Mouse (Mus musculus): ENCODE data around the gene Hal. TPM values are rescaled to one million over a fixed set of nuclear protein-coding genes. Genes with fewer than 3 reads are reported as not detected.

The Hal gene
- polyA plus RNA-seq, 1 experiment from 2014 or later: 0.14 TPM

DNA sequence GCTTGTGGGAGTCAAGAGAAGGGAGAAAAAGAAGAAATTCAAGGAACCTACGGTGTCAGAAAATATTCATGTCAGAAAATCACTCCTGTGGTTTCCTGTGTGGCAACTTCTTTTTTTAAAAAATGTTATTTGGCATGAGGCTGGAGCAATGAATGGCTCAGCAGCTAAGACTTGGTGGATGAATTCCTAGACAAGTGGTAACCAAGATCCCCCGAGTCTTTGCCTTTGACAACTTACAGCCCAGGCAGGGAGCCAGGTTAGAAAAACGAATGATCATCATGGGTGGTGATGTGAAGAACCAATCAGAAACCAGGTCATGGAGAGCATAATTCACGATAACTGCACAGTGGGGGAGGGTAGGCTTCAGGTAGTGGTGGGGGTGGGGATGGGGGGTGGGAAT lies 32.4 kb downstream of the Hal start:
- no peaks in the 10 kb centered on the region for H3K27me3 ChIP-seq (ENCODE audit: control insufficient read depth, insufficient read depth, low read depth, low read length)
- no peak overlapping the region for H3K4me3 ChIP-seq (ENCODE audit: low read length)
- ATAC-seq (ENCODE audit: low read depth): no peak
- H3K9me3 ChIP-seq (ENCODE audit: control insufficient read depth, low read length): no peaks in the 10 kb centered on the region
- no peak overlapping the region for H3K4me2 ChIP-seq (ENCODE audit: low read depth, low read length)
- H3K4me1 ChIP-seq (replicated peaks; ENCODE audit: control insufficient read depth, insufficient read depth, low read length): peaks cover 5% of the 10 kb centered on the region; the same call in 1 of the 2 replicates
- 51% methylated on average over 4 of the region's 4 CpGs for WGBS
- no peaks in the 10 kb centered on the region for H3K36me3 ChIP-seq (ENCODE audit: control insufficient read depth, insufficient read depth, low read length)
- no peak overlapping the region for H3K9ac ChIP-seq (ENCODE audit: low read length)
- no peak overlapping the region for H3K27ac ChIP-seq (ENCODE audit: low read length)

DNA sequence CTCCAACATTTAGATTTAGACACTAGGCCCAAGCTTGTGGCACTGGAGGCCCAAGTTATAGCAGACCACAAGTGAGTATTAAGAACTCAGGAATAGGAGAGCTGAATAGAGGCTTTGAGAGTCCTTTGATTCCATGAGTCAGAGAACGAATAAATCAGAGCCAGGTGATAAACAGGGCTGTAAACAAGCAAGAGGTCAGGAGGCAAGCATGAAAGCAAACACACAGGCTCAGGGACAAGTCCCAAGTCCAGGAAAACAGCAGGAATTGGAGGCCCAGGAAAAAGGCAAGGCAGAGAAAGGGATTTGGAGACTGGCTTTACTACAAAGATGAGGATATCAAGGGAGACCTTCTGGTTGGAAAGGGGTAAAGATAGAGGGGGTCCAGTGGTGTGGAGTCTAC lies 36.8 kb downstream of the Hal start:
- Histone ChIP-seq H3K4me3 (ENCODE audit: low read length) (no peak overlapping the region), H3K9me3 (ENCODE audit: control insufficient read depth, low read length) (no peaks in the 10 kb centered on the region), H3K27ac (ENCODE audit: low read length) (no peak overlapping the region), H3K9ac (ENCODE audit: low read length) (no peak overlapping the region), H3K4me1 (replicated peaks; ENCODE audit: control insufficient read depth, insufficient read depth, low read length) (no peaks in the 10 kb centered on the region), H3K27me3 (ENCODE audit: control insufficient read depth, insufficient read depth, low read depth, low read length) (no peaks in the 10 kb centered on the region), H3K36me3 (ENCODE audit: control insufficient read depth, insufficient read depth, low read length) (no peaks in the 10 kb centered on the region), H3K4me2 (ENCODE audit: low read depth, low read length) (no peak overlapping the region)
- ATAC-seq (ENCODE audit: low read depth): no peak
- WGBS: 88% methylated on average over 1 of the region's 1 CpGs

DNA sequence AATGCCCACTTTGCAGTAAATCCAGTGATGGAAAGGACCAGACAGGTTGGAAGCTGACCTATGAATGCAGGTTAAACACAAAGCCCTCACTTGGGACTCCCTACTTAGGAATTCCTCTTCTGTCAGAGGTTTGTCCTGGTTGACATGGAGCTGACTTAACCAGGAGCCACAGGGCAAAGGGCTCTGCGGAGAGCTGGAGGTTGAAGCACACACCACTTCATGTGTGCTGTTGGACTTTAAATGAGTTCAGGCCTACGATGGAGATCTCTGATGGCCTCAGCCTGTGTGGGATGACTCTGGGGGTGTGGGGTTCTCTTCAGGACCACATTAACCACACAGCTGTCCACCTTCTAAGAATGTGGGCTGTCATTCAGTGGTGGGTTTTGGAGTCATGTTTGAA lies 49.7 kb downstream of the Hal start:
- H3K36me3 ChIP-seq (ENCODE audit: control insufficient read depth, insufficient read depth, low read length): no peaks in the 10 kb centered on the region
- H3K4me3 ChIP-seq (ENCODE audit: low read length): no peak overlapping the region
- H3K4me2 ChIP-seq (ENCODE audit: low read depth, low read length): no peak overlapping the region
- H3K27ac ChIP-seq (ENCODE audit: low read length): no peak overlapping the region
- H3K9me3 ChIP-seq (ENCODE audit: control insufficient read depth, low read length): no peaks in the 10 kb centered on the region
- H3K27me3 ChIP-seq (ENCODE audit: control insufficient read depth, insufficient read depth, low read depth, low read length): peaks cover 6% of the 10 kb centered on the region; the same call in 1 of the 2 replicates
- peaks cover 6% of the 10 kb centered on the region for H3K4me1 ChIP-seq (replicated peaks; ENCODE audit: control insufficient read depth, insufficient read depth, low read length)
- H3K9ac ChIP-seq (ENCODE audit: low read length): no peak overlapping the region
- no peak for ATAC-seq (ENCODE audit: low read depth)
- whole genome bisulfite sequencing: 67% methylated on average over 2 of the region's 2 CpGs

GRCm38 (mm10) chr10:93538818-93539217 lies 50.2 kb downstream of the Hal start:
- Histone ChIP-seq H3K27me3 (ENCODE audit: control insufficient read depth, insufficient read depth, low read depth, low read length) (peaks cover 6% of the 10 kb centered on the region; the same call in 1 of the 2 replicates), H3K4me1 (replicated peaks; ENCODE audit: control insufficient read depth, insufficient read depth, low read length) (peaks cover 6% of the 10 kb centered on the region), H3K9ac (ENCODE audit: low read length) (no peak overlapping the region), H3K4me3 (ENCODE audit: low read length) (no peak overlapping the region), H3K27ac (ENCODE audit: low read length) (no peak overlapping the region), H3K36me3 (ENCODE audit: control insufficient read depth, insufficient read depth, low read length) (no peaks in the 10 kb centered on the region), H3K4me2 (ENCODE audit: low read depth, low read length) (no peak overlapping the region), H3K9me3 (ENCODE audit: control insufficient read depth, low read length) (no peaks in the 10 kb centered on the region)
- no peak for ATAC-seq (ENCODE audit: low read depth)
- WGBS: 46% methylated on average over 6 of the region's 6 CpGs

DNA sequence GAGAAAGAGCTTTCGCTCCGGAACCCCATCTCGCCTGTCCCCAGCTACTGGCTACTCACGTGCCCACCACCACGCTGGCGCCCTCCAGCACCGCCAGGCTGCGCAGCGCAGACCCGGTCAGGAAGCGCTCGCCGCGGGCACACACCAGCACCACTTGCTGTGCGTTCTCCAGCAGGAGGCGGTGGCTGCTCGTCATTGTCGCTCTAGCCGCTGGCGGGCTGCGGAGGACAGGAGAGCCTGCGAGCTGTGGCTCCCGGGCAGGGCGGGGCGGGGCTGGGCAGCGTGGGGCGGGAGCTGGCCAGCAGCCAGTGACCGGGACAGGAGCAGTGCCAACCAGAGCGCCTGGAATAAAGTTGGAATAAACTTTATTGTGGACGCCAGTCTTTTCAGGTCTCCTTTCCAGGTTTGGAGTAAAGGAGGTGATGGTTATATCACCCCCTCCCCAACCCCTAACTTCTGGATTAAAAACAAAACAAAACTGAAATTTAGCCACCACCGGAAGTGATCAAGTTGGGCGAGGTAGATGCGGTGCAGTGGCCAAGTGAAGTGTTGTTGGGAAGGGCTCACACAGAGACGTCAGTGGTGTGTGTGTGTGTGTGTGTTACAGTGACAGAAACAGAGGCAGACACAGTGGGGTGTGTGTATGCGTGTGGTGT lies 51.3 kb downstream of the Hal start, which contains the start of gene Amdhd1:
Amdhd1 (minus strand) TSS at position 259 of the 656 bp plus-strand sequence.
- peak; percentile 97 for ATAC-seq (ENCODE audit: low read depth)
- WGBS: 2% methylated on average over 35 of the region's 35 CpGs

GRCm38 (mm10) chr10:93540431-93541210 lies 52.1 kb downstream of the Hal start, which contains the start of gene Ccdc38:
Gene Ccdc38, plus strand, starts transcription at chr10:93540632.
- no peaks in the 10 kb centered on the region for H3K9me3 ChIP-seq (ENCODE audit: control insufficient read depth, low read length)
- peaks cover 6% of the 10 kb centered on the region for H3K4me1 ChIP-seq (replicated peaks; ENCODE audit: control insufficient read depth, insufficient read depth, low read length)
- peak; percentile 19; the same call in 1 of the 2 replicates for ATAC-seq (ENCODE audit: low read depth)
- no peaks in the 10 kb centered on the region; the same call in 1 of the 2 replicates for H3K27me3 ChIP-seq (ENCODE audit: control insufficient read depth, insufficient read depth, low read depth, low read length)
- H3K9ac ChIP-seq (ENCODE audit: low read length): peak within 1 kb of the TSS; percentile 49
- 54% methylated on average over 17 of the region's 17 CpGs for WGBS
- peak within 1 kb of the TSS; percentile 82 for H3K4me2 ChIP-seq (ENCODE audit: low read depth, low read length)
- H3K4me3 ChIP-seq (ENCODE audit: low read length): peak within 1 kb of the TSS; percentile 50
- H3K36me3 ChIP-seq (ENCODE audit: control insufficient read depth, insufficient read depth, low read length): no peaks in the 10 kb centered on the region
- peak within 1 kb of the TSS; percentile 41 for H3K27ac ChIP-seq (ENCODE audit: low read length)

More for the DNA sequence above, 51.3 kb downstream of the Hal start, which contains the start of gene Amdhd1:
- H3K36me3 ChIP-seq (ENCODE audit: control insufficient read depth, insufficient read depth, low read length): no peaks in the 10 kb centered on the region
- H3K4me3 ChIP-seq (ENCODE audit: low read length): peak within 1 kb of the TSS; percentile 50
- peak within 1 kb of the TSS; percentile 41 for H3K27ac ChIP-seq (ENCODE audit: low read length)
- H3K27me3 ChIP-seq (ENCODE audit: control insufficient read depth, insufficient read depth, low read depth, low read length): peaks cover 5% of the 10 kb centered on the region; the same call in 1 of the 2 replicates
- H3K9ac ChIP-seq (ENCODE audit: low read length): peak within 1 kb of the TSS; percentile 49
- peaks cover 6% of the 10 kb centered on the region for H3K4me1 ChIP-seq (replicated peaks; ENCODE audit: control insufficient read depth, insufficient read depth, low read length)
- H3K9me3 ChIP-seq (ENCODE audit: control insufficient read depth, low read length): no peaks in the 10 kb centered on the region
- peak within 1 kb of the TSS; percentile 82 for H3K4me2 ChIP-seq (ENCODE audit: low read depth, low read length)

DNA sequence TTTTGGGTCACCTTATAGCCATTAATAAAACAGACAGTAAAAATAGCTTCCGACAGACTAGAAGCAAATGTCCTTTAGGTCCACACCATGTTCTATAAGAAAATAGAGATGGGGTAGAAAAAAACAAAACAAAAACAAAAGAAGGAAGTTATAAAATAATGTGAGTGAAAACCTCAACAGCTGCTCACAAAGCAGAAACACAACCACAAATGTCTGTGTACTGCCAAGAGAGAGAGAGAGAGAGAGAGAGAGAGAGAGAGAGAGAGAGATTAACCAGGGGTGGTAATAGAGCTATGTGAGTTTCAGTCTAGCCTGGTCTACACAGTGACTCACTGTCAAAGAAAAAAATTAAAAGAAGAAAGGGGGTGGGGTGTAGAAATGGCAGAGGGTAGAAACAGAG lies 53.0 kb downstream of the Hal start:
- no peak overlapping the region for H3K27ac ChIP-seq (ENCODE audit: low read length)

GRCm38 (mm10) chr10:93542356-93542755 lies 53.8 kb downstream of the Hal start:
- Histone ChIP-seq H3K4me1 (replicated peaks; ENCODE audit: control insufficient read depth, insufficient read depth, low read length) (peaks cover 6% of the 10 kb centered on the region), H3K4me3 (ENCODE audit: low read length) (no peak overlapping the region), H3K27ac (ENCODE audit: low read length) (no peak overlapping the region), H3K27me3 (ENCODE audit: control insufficient read depth, insufficient read depth, low read depth, low read length) (no peaks in the 10 kb centered on the region; the same call in 1 of the 2 replicates), H3K9ac (ENCODE audit: low read length) (no peak overlapping the region), H3K9me3 (ENCODE audit: control insufficient read depth, low read length) (no peaks in the 10 kb centered on the region), H3K36me3 (ENCODE audit: control insufficient read depth, insufficient read depth, low read length) (no peaks in the 10 kb centered on the region), H3K4me2 (ENCODE audit: low read depth, low read length) (no peak overlapping the region)
- no peak for ATAC-seq (ENCODE audit: low read depth)
- 31% methylated on average over 4 of the region's 4 CpGs for WGBS

More for the DNA sequence above, 53.0 kb downstream of the Hal start:
- no peak overlapping the region for H3K4me3 ChIP-seq (ENCODE audit: low read length)
- ATAC-seq (ENCODE audit: low read depth): no peak
- H3K36me3 ChIP-seq (ENCODE audit: control insufficient read depth, insufficient read depth, low read length): no peaks in the 10 kb centered on the region
- no peak overlapping the region for H3K4me2 ChIP-seq (ENCODE audit: low read depth, low read length)
- peaks cover 6% of the 10 kb centered on the region for H3K4me1 ChIP-seq (replicated peaks; ENCODE audit: control insufficient read depth, insufficient read depth, low read length)
- 63% methylated on average over 1 of the region's 1 CpGs for WGBS
- no peaks in the 10 kb centered on the region; the same call in 1 of the 2 replicates for H3K27me3 ChIP-seq (ENCODE audit: control insufficient read depth, insufficient read depth, low read depth, low read length)
- H3K9ac ChIP-seq (ENCODE audit: low read length): no peak overlapping the region
- H3K9me3 ChIP-seq (ENCODE audit: control insufficient read depth, low read length): no peaks in the 10 kb centered on the region

DNA sequence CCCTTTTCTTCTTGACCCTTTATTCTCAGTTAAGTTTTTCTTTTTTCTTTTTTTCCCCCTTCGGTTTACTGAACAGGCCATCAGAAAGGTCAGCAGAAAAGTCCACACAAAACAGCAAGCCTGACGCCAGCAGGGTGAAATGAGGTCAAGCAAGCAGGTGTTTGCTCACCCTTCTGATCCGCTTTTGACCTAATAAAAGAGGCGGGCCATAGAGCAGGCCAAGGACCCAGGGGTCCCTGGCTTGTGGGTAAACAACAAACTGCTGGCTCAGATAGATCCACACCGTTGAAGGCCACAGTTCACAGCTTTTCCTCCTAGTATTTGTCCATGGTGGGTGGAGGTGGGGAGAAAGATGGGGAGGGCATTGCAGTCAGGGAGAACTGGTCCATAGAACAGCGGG lies 54.6 kb downstream of the Hal start:
- no peak for ATAC-seq (ENCODE audit: low read depth)
- no peak overlapping the region for H3K9ac ChIP-seq (ENCODE audit: low read length)
- no peak overlapping the region for H3K27ac ChIP-seq (ENCODE audit: low read length)
- no peaks in the 10 kb centered on the region for H3K36me3 ChIP-seq (ENCODE audit: control insufficient read depth, insufficient read depth, low read length)
- 55% methylated on average over 6 of the region's 6 CpGs for WGBS
- no peaks in the 10 kb centered on the region for H3K9me3 ChIP-seq (ENCODE audit: control insufficient read depth, low read length)
- H3K4me2 ChIP-seq (ENCODE audit: low read depth, low read length): no peak overlapping the region
- no peaks in the 10 kb centered on the region for H3K27me3 ChIP-seq (ENCODE audit: control insufficient read depth, insufficient read depth, low read depth, low read length)
- no peak overlapping the region for H3K4me3 ChIP-seq (ENCODE audit: low read length)
- H3K4me1 ChIP-seq (replicated peaks; ENCODE audit: control insufficient read depth, insufficient read depth, low read length): peaks cover 6% of the 10 kb centered on the region
